Mouse (Mus musculus) cortical plate, adult 2 months (tissue): ENCODE measurements around the gene Clca4b. TPM values are rescaled to one million over a fixed set of nuclear protein-coding genes. Genes with fewer than 3 reads are reported as not detected.
"Not testable (repeated sequence)": the region's sequence is repeated elsewhere in the genome, so short reads cannot be mapped to it uniquely, and the experiment has no call there.

Source experiments
- H3K27ac ChIP-seq: fragments of 200-500 bp; 2 replicates; pipeline ENCODE4 v1.5.1; 2012; ENCODE audit warnings: low read length, control low read depth, inconsistent platforms; ENCODE audit not compliant: insufficient read depth
- H3K4me1 ChIP-seq: fragments of 200-500 bp; 2 replicates; pipeline ENCODE4 v1.6.1; 2011; ENCODE audit warnings: low read length; ENCODE audit not compliant: control insufficient read depth, insufficient read depth
- H3K4me3 ChIP-seq: fragments of 200-500 bp; 2 replicates; pipeline ENCODE4 v1.5.1; 2011; ENCODE audit warnings: mild to moderate bottlenecking, low read length, control low read depth; ENCODE audit not compliant: insufficient read depth
- CTCF ChIP-seq: fragments of 200-500 bp; IDR thresholded peaks from 2 replicates; pipeline ENCODE4 v1.5.1; 2011; ENCODE audit warnings: mild to moderate bottlenecking, control low read depth, low read length; ENCODE audit not compliant: insufficient read depth; ENCODE audit errors: extremely low read depth
- POLR2A ChIP-seq: fragments of 200-500 bp; IDR thresholded peaks from 2 replicates; pipeline ENCODE4 v1.6.1; 2011; ENCODE audit warnings: mild to moderate bottlenecking, low read length, control low read depth; ENCODE audit not compliant: insufficient read depth; ENCODE audit errors: extremely low read depth
- polyA plus RNA-seq: library from polyadenylated mRNA; depleted of rRNA; stranded (reverse); fragments of >200 nt; gene quantifications from 2 replicates; pipeline ENCODE4 v1.2.3, GENCODE M21; 2012; rRNA removed

Clca4b gene
- polyA plus RNA-seq = not detected in 2 replicates

GRCm38 (mm10) chr3:144932335-144932734, at the start of gene Clca4b:
Gene Clca4b, minus strand, starts transcription at chr3:144932529.
- TF ChIP-seq POLR2A (no peak), CTCF (no peak)
- Histone ChIP-seq H3K4me3 (no peak within 1 kb of the TSS), H3K4me1 (no peaks in the 10 kb centered on the region), H3K27ac (no peak within 1 kb of the TSS)

- no peak overlapping the region for H3K27ac ChIP-seq
- TF ChIP-seq POLR2A = no peak
- TF ChIP-seq CTCF = no peak
- no peaks in the 10 kb centered on the region for H3K4me1 ChIP-seq
- no peak overlapping the region for H3K4me3 ChIP-seq
Measured at GRCm38 (mm10) chr3:144980551-144980950, 48.2 kb upstream of the Clca4b start.

GRCm38 (mm10) chr3:144977631-144978030, 45.3 kb upstream of the Clca4b start:
- no peak overlapping the region for H3K4me3 ChIP-seq
- no peak overlapping the region for H3K27ac ChIP-seq
- no peaks in the 10 kb centered on the region for H3K4me1 ChIP-seq
- TF ChIP-seq POLR2A (no peak), CTCF (no peak)

GRCm38 (mm10) chr3:144976091-144976490, 43.8 kb upstream of the Clca4b start:
- Histone ChIP-seq H3K4me1 (no peaks in the 10 kb centered on the region), H3K27ac (no peak overlapping the region)
- TF ChIP-seq CTCF = no peak

GRCm38 (mm10) chr3:144974945-144975344, 42.6 kb upstream of the Clca4b start, which contains the start of gene Clca4a:
Gene Clca4a, minus strand, starts transcription at chr3:144975045.
- no peak for TF ChIP-seq POLR2A
- TF ChIP-seq CTCF = no peak
- H3K4me1 ChIP-seq = no peaks in the 10 kb centered on the region
- no peak within 1 kb of the TSS for H3K4me3 ChIP-seq
- no peak within 1 kb of the TSS for H3K27ac ChIP-seq

More at GRCm38 (mm10) chr3:144976091-144976490, 43.8 kb upstream of the Clca4b start:
- no peak overlapping the region for H3K4me3 ChIP-seq

GRCm38 (mm10) chr3:144971553-144972270, 39.4 kb upstream of the Clca4b start:
- Histone ChIP-seq H3K4me3 (no peak overlapping the region), H3K27ac (no peak overlapping the region), H3K4me1 (no peaks in the 10 kb centered on the region)
- TF ChIP-seq POLR2A (no peak), CTCF (no peak)

GRCm38 (mm10) chr3:144969755-144970154, 37.4 kb upstream of the Clca4b start:
- Histone ChIP-seq H3K27ac (no peak overlapping the region), H3K4me3 (no peak overlapping the region), H3K4me1 (no peaks in the 10 kb centered on the region)
- TF ChIP-seq POLR2A (no peak), CTCF (no peak)

- Histone ChIP-seq H3K4me3 (no peak overlapping the region), H3K27ac (no peak overlapping the region), H3K4me1 (no peaks in the 10 kb centered on the region)
- TF ChIP-seq POLR2A (no peak), CTCF (no peak)
Measured at GRCm38 (mm10) chr3:144966074-144966473, 33.7 kb upstream of the Clca4b start.

GRCm38 (mm10) chr3:144950829-144951228, 18.5 kb upstream of the Clca4b start:
- H3K27ac ChIP-seq = no peak overlapping the region
- no peak for TF ChIP-seq POLR2A
- no peak overlapping the region for H3K4me3 ChIP-seq

GRCm38 (mm10) chr3:144947376-144947775, 15.0 kb upstream of the Clca4b start:
- H3K4me3 ChIP-seq, H3K4me1 ChIP-seq, H3K27ac ChIP-seq: not testable (repeated sequence)

More at GRCm38 (mm10) chr3:144950829-144951228, 18.5 kb upstream of the Clca4b start:
- no peaks in the 10 kb centered on the region for H3K4me1 ChIP-seq

GRCm38 (mm10) chr3:144933625-144934024, 1.3 kb upstream of the Clca4b start:
- not testable (repeated sequence) for H3K4me3 ChIP-seq, H3K27ac ChIP-seq, H3K4me1 ChIP-seq

- H3K4me1 ChIP-seq = no peaks in the 10 kb centered on the region
- H3K27ac ChIP-seq = no peak overlapping the region
- H3K4me3 ChIP-seq = no peak overlapping the region
- no peak for TF ChIP-seq CTCF
- TF ChIP-seq POLR2A = no peak
Measured at GRCm38 (mm10) chr3:144933011-144933491, 722 bp upstream of the Clca4b start.
